Mouse (Mus musculus): ENCODE results near the gene Zfp735. TPM values are rescaled to one million over a fixed set of nuclear protein-coding genes. Genes with fewer than 3 reads are reported as not detected.

The Zfp735 gene
- not detected in 2 replicates for polyA plus RNA-seq (2016; fragmentation: Nextera tagmentation; extraction: Ambion mirVana)

DNA sequence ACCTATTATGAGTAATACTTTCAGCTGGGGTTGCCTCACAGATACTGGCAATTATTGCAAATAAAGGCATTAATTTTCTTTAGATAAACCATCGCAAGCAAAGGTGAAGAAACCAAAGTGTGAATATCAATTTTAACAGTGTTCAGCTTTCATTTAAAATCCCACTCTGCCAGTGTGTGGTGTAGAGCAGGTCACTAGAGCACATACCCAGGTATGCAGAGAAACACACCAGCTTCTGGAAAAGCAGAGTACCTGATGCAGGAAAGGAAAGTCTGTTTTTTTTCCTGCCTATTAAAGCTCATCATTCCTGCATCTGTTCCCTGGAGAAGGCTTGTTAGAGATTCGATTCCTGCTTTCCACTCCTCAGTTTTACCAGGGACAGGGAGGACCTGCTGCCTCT is at the start of gene Zfp735:
Gene Zfp735, plus strand, starts transcription at position 301 of the 400 bp plus-strand sequence.
- H3K4me1 ChIP-seq, result no peaks in the 10 kb centered on the region
- no peak within 1 kb of the TSS for H3K9ac ChIP-seq
- peaks cover 6% of the 10 kb centered on the region; the same call in 1 of the 2 replicates for H3K9me3 ChIP-seq (replicated peaks)
- no peak within 1 kb of the TSS for H3K27ac ChIP-seq
- 79% methylated on average over 2 of the region's 2 CpGs for WGBS
- no peak within 1 kb of the TSS for H3K4me3 ChIP-seq
- no peak for ATAC-seq (ENCODE audit: low FRiP score)
- H3K36me3 ChIP-seq, result no peaks in the 10 kb centered on the region
- H3K27me3 ChIP-seq, result no peaks in the 10 kb centered on the region
- H3K4me2 ChIP-seq (replicated peaks), result no peak within 1 kb of the TSS

DNA sequence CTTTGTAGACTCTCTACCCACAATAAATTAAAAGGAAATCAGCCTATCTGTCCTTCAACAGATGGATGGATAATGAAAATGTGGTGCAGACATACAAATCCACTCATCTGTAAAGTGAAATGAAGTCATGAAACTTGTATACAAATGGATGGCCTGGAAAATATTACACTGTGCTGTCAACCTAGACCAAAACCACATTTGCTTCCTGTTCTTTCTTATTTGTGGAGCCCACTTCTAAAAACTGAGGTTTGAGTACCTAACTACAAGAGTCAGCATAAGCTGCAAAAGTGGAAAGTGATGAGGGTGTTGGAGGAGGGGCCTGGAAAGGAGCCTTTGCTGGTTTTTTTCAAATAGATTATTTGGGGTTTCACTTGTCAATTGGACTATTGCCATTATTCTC is 70.5 kb downstream of the Zfp735 start:
- Histone ChIP-seq H3K36me3 (no peaks in the 10 kb centered on the region), H3K27ac (no peak overlapping the region), H3K4me3 (no peak overlapping the region), H3K4me2 (replicated peaks) (no peak overlapping the region), H3K4me1 (no peaks in the 10 kb centered on the region), H3K27me3 (no peaks in the 10 kb centered on the region), H3K9ac (no peak overlapping the region), H3K9me3 (replicated peaks) (peaks cover 27% of the 10 kb centered on the region)
- ATAC-seq (ENCODE audit: low FRiP score), result no peak

Other genes starting within 250 kb of the Zfp735 start
- not detected in 2 replicates for gene Olfr380, start 231.3 kb upstream of the Zfp735 start, polyA plus RNA-seq (2016; fragmentation: Nextera tagmentation; extraction: Ambion mirVana)
- gene Olfr381, start 197.2 kb upstream of the Zfp735 start, polyA plus RNA-seq (2016; fragmentation: Nextera tagmentation; extraction: Ambion mirVana), result not detected in 2 replicates
- not detected in 2 replicates for gene Olfr382, start 171.6 kb upstream of the Zfp735 start, polyA plus RNA-seq (2016; fragmentation: Nextera tagmentation; extraction: Ambion mirVana)
- gene Olfr385, start 95.8 kb upstream of the Zfp735 start, polyA plus RNA-seq (2016; fragmentation: Nextera tagmentation; extraction: Ambion mirVana), result not detected in 2 replicates
- gene Olfr384, start 90.2 kb upstream of the Zfp735 start, polyA plus RNA-seq (2016; fragmentation: Nextera tagmentation; extraction: Ambion mirVana), result not detected in 2 replicates
- gene Olfr389, start 91.9 kb downstream of the Zfp735 start, polyA plus RNA-seq (2016; fragmentation: Nextera tagmentation; extraction: Ambion mirVana), result not detected in 2 replicates
- not detected in 2 replicates for gene Olfr390, start 94.2 kb downstream of the Zfp735 start, polyA plus RNA-seq (2016; fragmentation: Nextera tagmentation; extraction: Ambion mirVana)
- gene Olfr391-ps, start 114.3 kb downstream of the Zfp735 start, polyA plus RNA-seq (2016; fragmentation: Nextera tagmentation; extraction: Ambion mirVana), result not detected in 2 replicates
- gene Olfr392, start 128.3 kb downstream of the Zfp735 start, polyA plus RNA-seq (2016; fragmentation: Nextera tagmentation; extraction: Ambion mirVana), result not detected in 2 replicates
- not detected in 2 replicates for gene Olfr393, start 162.7 kb downstream of the Zfp735 start, polyA plus RNA-seq (2016; fragmentation: Nextera tagmentation; extraction: Ambion mirVana)
- not detected in 2 replicates for gene Olfr394, start 202.0 kb downstream of the Zfp735 start, polyA plus RNA-seq (2016; fragmentation: Nextera tagmentation; extraction: Ambion mirVana)
- not detected in 2 replicates for gene Olfr395, start 220.5 kb downstream of the Zfp735 start, polyA plus RNA-seq (2016; fragmentation: Nextera tagmentation; extraction: Ambion mirVana)
- gene Olfr23, start 247.9 kb downstream of the Zfp735 start, polyA plus RNA-seq (2016; fragmentation: Nextera tagmentation; extraction: Ambion mirVana), result not detected in 2 replicates